In the genomic region with DNA sequence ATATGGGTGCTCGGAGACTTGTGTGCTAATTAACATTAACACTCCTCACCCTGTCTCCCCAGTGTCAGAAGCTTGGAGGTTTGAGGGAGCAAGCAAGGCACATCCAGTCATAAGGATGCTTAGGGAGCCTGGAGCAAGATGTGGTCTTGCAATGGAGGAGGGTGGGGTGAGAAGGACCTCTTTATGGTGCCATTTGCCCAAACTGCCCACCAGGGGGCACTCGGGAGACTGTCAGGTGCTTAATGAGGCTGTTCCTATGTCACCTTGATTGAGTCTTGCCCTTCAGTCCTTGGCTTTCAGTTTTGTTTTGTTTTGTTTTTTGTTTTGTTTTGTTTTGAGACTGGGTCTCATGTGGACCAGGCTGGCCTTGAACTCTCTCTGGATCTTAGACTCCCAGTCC, we compare ENCODE assay signal across 9 mouse cellular contexts.
A peak's percentile ranks its signal among the peaks of the same experiment; 100 is the strongest.
DNase-seq lines count a peak whose midpoint lies in the region; ATAC-seq and TF ChIP-seq lines count a peak whose summit lies in the region.
"Had no signal": no experiment of that assay in that cellular context is flagged by ENCODE, and none has a peak within 500 bp of the region (broad histone marks: within the 10 kb centered on the region; RNA-seq: fewer than 3 reads in every experiment).

No protein-coding gene starts in this region.

- no peaks in the 10 kb centered on the region for H3K36me3 ChIP-seq in forebrain, postnatal 0 days (ENCODE audit: insufficient read depth)
- no peaks in the 10 kb centered on the region for H3K36me3 ChIP-seq in forebrain, embryonic 16.5 days (ENCODE audit: control insufficient read depth, insufficient read depth)
- no peaks in the 10 kb centered on the region for H3K36me3 ChIP-seq in neural tube, embryonic 15.5 days
- H3K36me3 ChIP-seq in midbrain, postnatal 0 days (ENCODE audit: insufficient read depth, low read length), result no peaks in the 10 kb centered on the region
- H3K36me3 ChIP-seq: limb, embryonic 13.5 days had no signal

- no peak overlapping the region for H3K4me3 ChIP-seq in forebrain, postnatal 0 days (ENCODE audit: low read depth, low read length)
- H3K4me3 ChIP-seq in forebrain, embryonic 16.5 days (replicated peaks; ENCODE audit: low read length), result no peak overlapping the region
- H3K4me3 ChIP-seq in neural tube, embryonic 15.5 days (replicated peaks), result no peak overlapping the region
- no peak overlapping the region for H3K4me3 ChIP-seq in midbrain, postnatal 0 days (ENCODE audit: low read depth, low read length)
- H3K4me3 ChIP-seq: limb, embryonic 13.5 days had no signal

- H3K9ac ChIP-seq in forebrain, postnatal 0 days, result no peak overlapping the region
- H3K9ac ChIP-seq in forebrain, embryonic 16.5 days (replicated peaks; ENCODE audit: low read depth, low read length), result no peak overlapping the region
- no peak overlapping the region for H3K9ac ChIP-seq in neural tube, embryonic 15.5 days (replicated peaks)
- no peak overlapping the region for H3K9ac ChIP-seq in midbrain, postnatal 0 days (replicated peaks; ENCODE audit: low read length, poor library complexity, severe bottlenecking)
- H3K9ac ChIP-seq: limb, embryonic 13.5 days had no signal

- H3K27me3 ChIP-seq in forebrain, postnatal 0 days (ENCODE audit: insufficient read depth, low read length), result no peaks in the 10 kb centered on the region
- H3K27me3 ChIP-seq in forebrain, embryonic 16.5 days (replicated peaks; ENCODE audit: control insufficient read depth, insufficient read depth, low read length), result no peaks in the 10 kb centered on the region
- H3K27me3 ChIP-seq in neural tube, embryonic 15.5 days (replicated peaks), result no peaks in the 10 kb centered on the region
- no peaks in the 10 kb centered on the region for H3K27me3 ChIP-seq in midbrain, postnatal 0 days (ENCODE audit: insufficient read depth, low read length)
- H3K27me3 ChIP-seq: limb, embryonic 13.5 days had no signal

- peak; percentile 63 for TF ChIP-seq CTCF in forebrain, postnatal 0 days (IDR thresholded peaks at IDR 0.05; ENCODE audit: low read depth)
- peak; percentile 61 for TF ChIP-seq CTCF in midbrain, postnatal 0 days (IDR thresholded peaks at IDR 0.05)

- no peak overlapping the region for H3K27ac ChIP-seq in forebrain, postnatal 0 days (ENCODE audit: low read depth, low read length)
- no peak overlapping the region for H3K27ac ChIP-seq in forebrain, embryonic 16.5 days (ENCODE audit: low read length)
- H3K27ac ChIP-seq in neural tube, embryonic 15.5 days (replicated peaks), result no peak overlapping the region
- no peak overlapping the region for H3K27ac ChIP-seq in midbrain, postnatal 0 days (ENCODE audit: low read depth, low read length)
- H3K27ac ChIP-seq: limb, embryonic 13.5 days had no signal

- no peak overlapping the region for H3K4me2 ChIP-seq in forebrain, postnatal 0 days (ENCODE audit: low read depth)
- H3K4me2 ChIP-seq in forebrain, embryonic 16.5 days (ENCODE audit: low read length), result no peak overlapping the region
- no peak overlapping the region for H3K4me2 ChIP-seq in neural tube, embryonic 15.5 days
- no peak overlapping the region for H3K4me2 ChIP-seq in midbrain, postnatal 0 days (ENCODE audit: low read depth, low read length, poor library complexity, severe bottlenecking)
- H3K4me2 ChIP-seq: limb, embryonic 13.5 days had no signal

- no peak for ATAC-seq in forebrain, postnatal 0 days
- no peak for ATAC-seq in forebrain, embryonic 16.5 days
- no peak for ATAC-seq in neural tube, embryonic 15.5 days (ENCODE audit: low FRiP score)
- no peak for ATAC-seq in midbrain, postnatal 0 days (ENCODE audit: low FRiP score)

- DNase-seq in forebrain, postnatal 0 days, result no peak
- DNase-seq in neural tube, embryonic 10.5 days (ENCODE audit: extremely low spot score, low spot score), result peak; percentile 45
- DNase-seq in c-Kit-positive CD71-negative TER-119-negative erythroid progenitor cells, embryonic 14.5 days (ENCODE audit: low read depth), result peak; percentile 65
- DNase-seq in heart, postnatal 4 days, result peak; percentile 72
- no peak for DNase-seq in midbrain, postnatal 0 days (ENCODE audit: low spot score)
- peak; percentile 94 for DNase-seq in thymus, postnatal 4 days

- WGBS in forebrain, postnatal 0 days, result 46% methylated on average over 2 of the region's 2 CpGs
- whole genome bisulfite sequencing in forebrain, embryonic 16.5 days, result 43% methylated on average over 2 of the region's 2 CpGs
- 45% methylated on average over 2 of the region's 2 CpGs for WGBS in neural tube, embryonic 15.5 days
- 48% methylated on average over 2 of the region's 2 CpGs for WGBS in midbrain, postnatal 0 days

- no peaks in the 10 kb centered on the region for H3K9me3 ChIP-seq in forebrain, postnatal 0 days (ENCODE audit: low read length)
- no peaks in the 10 kb centered on the region for H3K9me3 ChIP-seq in forebrain, embryonic 16.5 days (ENCODE audit: control insufficient read depth, low read length)
- no peaks in the 10 kb centered on the region for H3K9me3 ChIP-seq in neural tube, embryonic 15.5 days (replicated peaks)
- no peaks in the 10 kb centered on the region for H3K9me3 ChIP-seq in midbrain, postnatal 0 days (ENCODE audit: low read length)
- H3K9me3 ChIP-seq: limb, embryonic 13.5 days had no signal

- no peaks in the 10 kb centered on the region for H3K4me1 ChIP-seq in forebrain, postnatal 0 days (ENCODE audit: insufficient read depth)
- no peaks in the 10 kb centered on the region for H3K4me1 ChIP-seq in forebrain, embryonic 16.5 days (replicated peaks; ENCODE audit: control insufficient read depth, insufficient read depth, low read length)
- peaks cover 10% of the 10 kb centered on the region; the same call in 1 of the 2 replicates for H3K4me1 ChIP-seq in neural tube, embryonic 15.5 days
- H3K4me1 ChIP-seq in midbrain, postnatal 0 days (ENCODE audit: insufficient read depth, low read length), result no peaks in the 10 kb centered on the region

Comparison
In these comparisons a context has a peak if more than half of its experiments do, and no peak if none do; other contexts are left out.
1. DNase-seq: peak in neural tube, embryonic 10.5 days (single experiment), c-Kit-positive CD71-negative TER-119-negative erythroid progenitor cells, embryonic 14.5 days (single experiment), heart, postnatal 4 days (single experiment) and thymus, postnatal 4 days (single experiment); none in forebrain, postnatal 0 days (single experiment) and midbrain, postnatal 0 days (single experiment).